Mouse (Mus musculus) midbrain, embryonic 10.5 days (tissue): ENCODE measurements at regions not wholly inside any gene's neighbourhood (a gene's known extent, or its start where the extent isn't known, plus 50 kb on each side); places are given as distances from the start of the nearest gene placed in this dataset.
"Not testable (repeated sequence)": the region's sequence is repeated elsewhere in the genome, so short reads cannot be mapped to it uniquely, and the experiment has no call there.

Experiments
- DNase-seq: peaks from one replicate; pipeline ENCODE4 v3.0.0-alpha.2; 2017; ENCODE audit warnings: low spot score
- H3K27ac ChIP-seq: fragments of 300-500 bp; sonication (generic); replicated peaks from 2 replicates; pipeline ENCODE4 v1.5.1; 2016; ENCODE audit warnings: mild to moderate bottlenecking
- H3K27me3 ChIP-seq: fragments of 300-500 bp; sonication (generic); 2 replicates; pipeline ENCODE4 v1.6.1; 2016; ENCODE audit warnings: low read depth, mild to moderate bottlenecking; ENCODE audit not compliant: poor library complexity, severe bottlenecking
- H3K36me3 ChIP-seq: fragments of 300-500 bp; sonication (generic); 2 replicates; pipeline ENCODE4 v1.6.1; 2016; ENCODE audit warnings: mild to moderate bottlenecking, moderate library complexity
- H3K4me1 ChIP-seq: fragments of 300-500 bp; sonication (generic); 2 replicates; pipeline ENCODE4 v1.6.1; 2016
- H3K4me3 ChIP-seq: fragments of 300-500 bp; sonication (generic); 2 replicates; pipeline ENCODE4 v1.5.1; 2016; ENCODE audit warnings: mild to moderate bottlenecking, moderate library complexity
- H3K9me3 ChIP-seq: fragments of 300-500 bp; sonication (generic); replicated peaks from 2 replicates; pipeline ENCODE4 v1.6.1; 2016; ENCODE audit warnings: mild to moderate bottlenecking
- WGBS: fragments of 180-500 bp; shearing (Covaris S2); methylation state at CpG from one replicate; pipeline ENCODE4 v1.1.7; 2016; 5-methylcytosine and 5-hydroxymethylcytosine counted together

GRCm38 (mm10) chr2:149203896-149204295, 186.9 kb upstream of the Gm10750 start:
- no peaks in the 10 kb centered on the region for H3K4me1 ChIP-seq

GRCm38 (mm10) chr2:149195736-149196135, 178.7 kb upstream of the Gm10750 start:
- no peaks in the 10 kb centered on the region for H3K36me3 ChIP-seq
- WGBS, result 83% methylated on average over 1 of the region's 1 CpGs
- H3K4me3 ChIP-seq, result no peak overlapping the region
- H3K9me3 ChIP-seq, result no peaks in the 10 kb centered on the region; the same call in 1 of the 2 replicates
- H3K27me3 ChIP-seq, result no peaks in the 10 kb centered on the region
- H3K27ac ChIP-seq, result no peak overlapping the region
- no peaks in the 10 kb centered on the region for H3K4me1 ChIP-seq
- DNase-seq, result no peak

More at GRCm38 (mm10) chr2:149203896-149204295, 186.9 kb upstream of the Gm10750 start:
- no peak for DNase-seq
- Histone ChIP-seq H3K27ac (no peak overlapping the region), H3K4me3 (no peak overlapping the region), H3K27me3 (no peaks in the 10 kb centered on the region), H3K36me3 (no peaks in the 10 kb centered on the region), H3K9me3 (no peaks in the 10 kb centered on the region)

- not testable (repeated sequence) for H3K27me3 ChIP-seq, H3K27ac ChIP-seq, H3K4me3 ChIP-seq, H3K36me3 ChIP-seq, H3K9me3 ChIP-seq, H3K4me1 ChIP-seq
- WGBS, result 29% methylated on average over 7 of the region's 7 CpGs
- peak; percentile 16 for DNase-seq
These were observed 141.4 kb upstream of the Gm10750 start for GRCm38 (mm10) chr2:149158434-149158833.

- H3K4me3 ChIP-seq, H3K27ac ChIP-seq, DNase-seq, H3K27me3 ChIP-seq, H3K36me3 ChIP-seq, H3K4me1 ChIP-seq: not testable (repeated sequence)
- 82% methylated on average over 1 of the region's 1 CpGs for WGBS
- H3K9me3 ChIP-seq, result peaks cover 34% of the 10 kb centered on the region; the same call in 1 of the 2 replicates
These were observed 92.5 kb upstream of the Gm10750 start for GRCm38 (mm10) chr2:149109551-149109950.

GRCm38 (mm10) chr2:149092146-149092545, 75.1 kb upstream of the Gm10750 start:
- no peaks in the 10 kb centered on the region for H3K36me3 ChIP-seq

More at GRCm38 (mm10) chr2:149092146-149092545, 75.1 kb upstream of the Gm10750 start:
- Histone ChIP-seq H3K27ac (no peak overlapping the region), H3K4me1 (no peaks in the 10 kb centered on the region), H3K9me3 (no peaks in the 10 kb centered on the region; the same call in 1 of the 2 replicates), H3K27me3 (no peaks in the 10 kb centered on the region), H3K4me3 (no peak overlapping the region)
- WGBS, result 69% methylated on average over 3 of the region's 3 CpGs
- DNase-seq, result no peak
